Mouse (Mus musculus) forebrain, postnatal 0 days (tissue): ENCODE measurements around the gene Lpin2. TPM values are rescaled to one million over a fixed set of nuclear protein-coding genes. Genes with fewer than 3 reads are reported as not detected.
A peak's percentile ranks its signal among the peaks of the same experiment; 100 is the strongest.

Experiments used
- ATAC-seq: fragments of 200-750 bp; cut with Nextera tagmentation; 2 replicates; pipeline ENCODE4 v1.8.0; 2017; ENCODE audit warnings: mild to moderate bottlenecking, moderate library complexity
- DNase-seq: peaks from one replicate; pipeline ENCODE4 v3.0.0-alpha.2; 2015
- H3K27ac ChIP-seq: fragments of 300-500 bp; sonication (generic); 2 replicates; pipeline ENCODE4 v1.5.1; 2014; ENCODE audit warnings: low read depth, mild to moderate bottlenecking, antibody characterized with exemption, low read length, moderate library complexity, mixed read lengths
- H3K27me3 ChIP-seq: fragments of 300-500 bp; sonication (generic); 2 replicates; pipeline ENCODE4 v1.6.1; 2014; ENCODE audit warnings: mild to moderate bottlenecking, low read length, mixed read lengths; ENCODE audit not compliant: insufficient read depth
- H3K36me3 ChIP-seq: fragments of 300-500 bp; sonication (generic); 2 replicates; pipeline ENCODE4 v1.6.1; 2014; ENCODE audit warnings: mild to moderate bottlenecking, moderate library complexity; ENCODE audit not compliant: insufficient read depth
- H3K4me1 ChIP-seq: fragments of 300-500 bp; sonication (generic); 2 replicates; pipeline ENCODE4 v1.6.1; 2014; ENCODE audit warnings: antibody characterized with exemption; ENCODE audit not compliant: insufficient read depth
- H3K4me2 ChIP-seq: fragments of 300-500 bp; sonication (generic); 2 replicates; pipeline ENCODE4 v1.6.1; 2014; ENCODE audit warnings: low read depth, mild to moderate bottlenecking, moderate library complexity
- H3K4me3 ChIP-seq: fragments of 300-500 bp; sonication (generic); 2 replicates; pipeline ENCODE4 v1.5.1; 2014; ENCODE audit warnings: low read depth, low read length, mixed read lengths
- H3K9ac ChIP-seq: fragments of 300-500 bp; sonication (generic); 2 replicates; pipeline ENCODE4 v1.6.1; 2014; ENCODE audit warnings: mild to moderate bottlenecking
- H3K9me3 ChIP-seq: fragments of 300-500 bp; sonication (generic); 2 replicates; pipeline ENCODE4 v1.6.1; 2016; ENCODE audit warnings: low read length
- CTCF ChIP-seq: sonication (generic); IDR thresholded peaks from 2 replicates; pipeline ENCODE4 v1.5.1; 2016; ENCODE audit warnings: antibody characterized with exemption, control low read depth, low read depth
- WGBS: fragments of 180-500 bp; shearing (Covaris S2); extraction: QIAGEN DNeasy Blood & Tissue Kit; methylation state at CpG from one replicate; pipeline ENCODE4 v1.1.7; 2014; 5-methylcytosine and 5-hydroxymethylcytosine counted together
- polyA plus RNA-seq: library from polyadenylated mRNA; unstranded; fragments of >200 nt; fragmentation: Nextera tagmentation; extraction: Ambion mirVana; gene quantifications from 2 replicates; pipeline ENCODE4 v1.2.1, GENCODE M21; 2015
- total RNA-seq: library from RNA; depleted of rRNA; stranded (reverse); fragments of >200 nt; gene quantifications from 2 replicates; pipeline ENCODE4 v1.2.3, GENCODE M21; 2014

Gene Lpin2
- total and polyA plus RNA-seq, 2 experiments from 2014 or later: 32.5 to 58.6 TPM

GRCm38 (mm10) chr17:71254106-71254505 is 71.7 kb downstream of the Lpin2 start:
- DNase-seq (no peak), ATAC-seq (no peak)
- no peak overlapping the region for H3K27ac ChIP-seq
- 82% methylated on average over 5 of the region's 5 CpGs for WGBS
- 0 out of 2 replicates have a peak, but pooled peaks cover 5% of the 10 kb centered on the region for H3K36me3 ChIP-seq
- TF ChIP-seq CTCF: no peak
- H3K4me2 ChIP-seq: no peak overlapping the region
- H3K4me1 ChIP-seq: peaks cover 4% of the 10 kb centered on the region; the same call in 1 of the 2 replicates
- no peak overlapping the region for H3K9ac ChIP-seq
- no peaks in the 10 kb centered on the region for H3K9me3 ChIP-seq
- no peaks in the 10 kb centered on the region for H3K27me3 ChIP-seq
- H3K4me3 ChIP-seq: no peak overlapping the region

- no peaks in the 10 kb centered on the region for H3K9me3 ChIP-seq
- TF ChIP-seq CTCF: peak; percentile 49
- H3K9ac ChIP-seq: no peak overlapping the region
- H3K4me1 ChIP-seq: peaks cover 4% of the 10 kb centered on the region; the same call in 1 of the 2 replicates
- WGBS: 58% methylated on average over 6 of the region's 6 CpGs
- ATAC-seq (no peak), DNase-seq (no peak)
- no peak overlapping the region for H3K4me3 ChIP-seq
- H3K27me3 ChIP-seq: no peaks in the 10 kb centered on the region
- H3K4me2 ChIP-seq: no peak overlapping the region
- H3K36me3 ChIP-seq: 0 out of 2 replicates have a peak, but pooled peaks cover 3% of the 10 kb centered on the region
- H3K27ac ChIP-seq: no peak overlapping the region
These were observed 72.4 kb downstream of the Lpin2 start for GRCm38 (mm10) chr17:71254736-71255135.

DNA sequence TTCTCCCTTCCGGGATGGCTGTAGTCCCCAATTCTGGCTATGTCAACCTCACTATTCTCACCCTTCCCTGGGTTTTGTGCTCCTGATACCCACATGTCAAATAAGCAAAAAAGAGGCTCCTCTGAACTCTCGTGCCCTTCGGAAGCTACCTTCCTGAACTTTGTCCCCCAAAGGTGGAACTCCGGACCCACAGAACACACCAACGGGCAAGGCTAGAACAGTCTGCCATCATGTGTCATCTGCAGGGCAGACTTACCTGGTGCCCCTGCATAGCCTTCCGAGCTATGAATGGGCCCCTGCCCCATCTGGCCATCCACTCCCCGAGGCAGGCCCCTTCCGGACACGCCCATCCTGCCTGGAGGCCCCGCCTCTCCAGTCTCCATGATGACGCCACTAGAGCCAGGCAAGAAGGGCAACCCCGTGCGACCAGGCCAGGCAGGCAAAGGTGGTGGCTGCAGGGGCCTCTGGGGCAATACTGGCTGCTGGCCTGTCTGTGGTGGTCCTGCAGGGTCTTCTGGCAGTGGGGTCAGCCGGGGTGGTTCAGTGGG is 73.8 kb downstream of the Lpin2 start:
- Histone ChIP-seq H3K36me3 (0 out of 2 replicates have a peak, but pooled peaks cover 1% of the 10 kb centered on the region), H3K4me1 (peaks cover 4% of the 10 kb centered on the region; the same call in 1 of the 2 replicates), H3K4me2 (no peak overlapping the region), H3K27ac (no peak overlapping the region), H3K9ac (no peak overlapping the region), H3K27me3 (no peaks in the 10 kb centered on the region), H3K4me3 (no peak overlapping the region), H3K9me3 (no peaks in the 10 kb centered on the region)
- no peak for TF ChIP-seq CTCF
- 81% methylated on average over 14 of the region's 14 CpGs for WGBS
- no peak for DNase-seq
- ATAC-seq: no peak

GRCm38 (mm10) chr17:71256806-71257536 is 74.6 kb downstream of the Lpin2 start:
- H3K27me3 ChIP-seq: no peaks in the 10 kb centered on the region
- DNase-seq (no peak), ATAC-seq (no peak)
- H3K9me3 ChIP-seq: no peaks in the 10 kb centered on the region
- H3K36me3 ChIP-seq: no peaks in the 10 kb centered on the region
- H3K4me3 ChIP-seq: no peak overlapping the region
- H3K27ac ChIP-seq: no peak overlapping the region
- TF ChIP-seq CTCF: no peak
- H3K4me2 ChIP-seq: no peak overlapping the region
- H3K4me1 ChIP-seq: no peaks in the 10 kb centered on the region
- H3K9ac ChIP-seq: no peak overlapping the region
- 83% methylated on average over 13 of the region's 13 CpGs for WGBS

GRCm38 (mm10) chr17:71259727-71260126 is 77.4 kb downstream of the Lpin2 start:
- Histone ChIP-seq H3K9me3 (no peaks in the 10 kb centered on the region), H3K4me3 (no peak overlapping the region), H3K4me1 (no peaks in the 10 kb centered on the region), H3K27ac (no peak overlapping the region), H3K27me3 (no peaks in the 10 kb centered on the region), H3K36me3 (no peaks in the 10 kb centered on the region), H3K4me2 (no peak overlapping the region), H3K9ac (no peak overlapping the region)
- no peak for DNase-seq
- TF ChIP-seq CTCF: no peak
- 83% methylated on average over 11 of the region's 11 CpGs for WGBS
- no peak for ATAC-seq

GRCm38 (mm10) chr17:71260658-71261057 is 78.3 kb downstream of the Lpin2 start:
- 43% methylated on average over 3 of the region's 3 CpGs for WGBS
- Histone ChIP-seq H3K27me3 (no peaks in the 10 kb centered on the region), H3K9me3 (no peaks in the 10 kb centered on the region), H3K4me2 (no peak overlapping the region), H3K27ac (no peak overlapping the region), H3K9ac (no peak overlapping the region), H3K36me3 (no peaks in the 10 kb centered on the region), H3K4me3 (no peak overlapping the region), H3K4me1 (no peaks in the 10 kb centered on the region)
- DNase-seq (no peak), ATAC-seq (no peak)
- TF ChIP-seq CTCF: peak; percentile 20; the same call in 1 of the 2 replicates

- H3K4me2 ChIP-seq: no peak overlapping the region
- no peak for ATAC-seq
- H3K9ac ChIP-seq: no peak overlapping the region
- 83% methylated on average over 6 of the region's 6 CpGs for WGBS
- H3K27ac ChIP-seq: no peak overlapping the region
- no peaks in the 10 kb centered on the region for H3K36me3 ChIP-seq
- H3K27me3 ChIP-seq: no peaks in the 10 kb centered on the region
- H3K4me3 ChIP-seq: no peak overlapping the region
- no peak for DNase-seq
- H3K4me1 ChIP-seq: no peaks in the 10 kb centered on the region
- TF ChIP-seq CTCF: no peak
- H3K9me3 ChIP-seq: no peaks in the 10 kb centered on the region
These were observed 80.8 kb downstream of the Lpin2 start for GRCm38 (mm10) chr17:71263136-71263535.
